Mouse (Mus musculus): ENCODE data around the gene Bex2.

GRCm38 (mm10) chrX:136094421-136094820 lies 26.4 kb upstream of the Bex2 start:
- TF ChIP-seq CTCF (IDR thresholded peaks at IDR 0.05; ENCODE audit: extremely low read depth, insufficient read depth, insufficient read length, insufficient replicate concordance) = no peak
- no peak for TF ChIP-seq POLR2A (IDR thresholded peaks at IDR 0.05; ENCODE audit: low read depth, low read length)
